Mouse (Mus musculus) cerebellum, postnatal 10 days (tissue): ENCODE results near the gene Parp12.

Source experiments
- DNase-seq, 2 experiments: peaks; one replicate each; pipeline ENCODE4 v3.0.0; 2021; ENCODE audit warnings: mixed read lengths in 2 of 2

Parp12 gene

GRCm38 (mm10) chr6:39117584-39118455 is at the start of gene Parp12:
Parp12 (minus strand) TSS chr6:39118349.
- peak; percentile 69 to 75 for DNase-seq

- no peak for DNase-seq
These were observed 46.7 kb upstream of the Parp12 start for GRCm38 (mm10) chr6:39164891-39165290.

GRCm38 (mm10) chr6:39161975-39162374 is 43.8 kb upstream of the Parp12 start:
- no peak for DNase-seq

GRCm38 (mm10) chr6:39146041-39146440 is 27.9 kb upstream of the Parp12 start:
- DNase-seq: peak; percentile 9 to 32

GRCm38 (mm10) chr6:39132556-39132955 is 14.4 kb upstream of the Parp12 start:
- DNase-seq: no peak

- no peak for DNase-seq
These were observed 13.3 kb upstream of the Parp12 start for GRCm38 (mm10) chr6:39131480-39131879.

- no peak for DNase-seq
These were observed 6.6 kb upstream of the Parp12 start for GRCm38 (mm10) chr6:39124719-39125118.

GRCm38 (mm10) chr6:39120685-39121084 is 2.5 kb upstream of the Parp12 start:
- DNase-seq: peak; percentile 46 to 48

GRCm38 (mm10) chr6:39118456-39118881 is 320 bp upstream of the Parp12 start:
- DNase-seq: peak; percentile 67 to 78

GRCm38 (mm10) chr6:39115438-39115837 is 2.7 kb downstream of the Parp12 start:
- DNase-seq: no peak

- DNase-seq: peak; percentile 49 to 65
These were observed 5.0 kb downstream of the Parp12 start for GRCm38 (mm10) chr6:39113141-39113540.

GRCm38 (mm10) chr6:39112701-39113100 is 5.4 kb downstream of the Parp12 start:
- DNase-seq: no peak

- no peak for DNase-seq
These were observed 11.3 kb downstream of the Parp12 start for GRCm38 (mm10) chr6:39106812-39107211.

- no peak for DNase-seq
These were observed 13.5 kb downstream of the Parp12 start for GRCm38 (mm10) chr6:39104631-39105030.

GRCm38 (mm10) chr6:39076498-39076897 is 41.7 kb downstream of the Parp12 start:
- no peak for DNase-seq

- no peak for DNase-seq
These were observed 44.0 kb downstream of the Parp12 start for GRCm38 (mm10) chr6:39074186-39074585.

GRCm38 (mm10) chr6:39072664-39073063 is 45.5 kb downstream of the Parp12 start:
- no peak for DNase-seq

- DNase-seq: peak; percentile 95 to 96
These were observed 51.1 kb downstream of the Parp12 start for GRCm38 (mm10) chr6:39066935-39067578.

GRCm38 (mm10) chr6:39063541-39063940 is 54.6 kb downstream of the Parp12 start:
- no peak for DNase-seq

GRCm38 (mm10) chr6:39061180-39061579 is 57.0 kb downstream of the Parp12 start:
- DNase-seq: no peak

- DNase-seq: no peak
These were observed 58.3 kb downstream of the Parp12 start for GRCm38 (mm10) chr6:39059547-39060497.

GRCm38 (mm10) chr6:39058936-39059335 is 59.2 kb downstream of the Parp12 start:
- no peak for DNase-seq

- no peak for DNase-seq
These were observed 59.8 kb downstream of the Parp12 start for GRCm38 (mm10) chr6:39058389-39058788.
